Mouse (Mus musculus): ENCODE measurements around the gene Dnajc3. TPM values are rescaled to one million over a fixed set of nuclear protein-coding genes. Genes with fewer than 3 reads are reported as not detected.

Gene Dnajc3
- total and polyA plus RNA-seq, 3 experiments: 29.0 to 40.6 (median 31.6) TPM

DNA sequence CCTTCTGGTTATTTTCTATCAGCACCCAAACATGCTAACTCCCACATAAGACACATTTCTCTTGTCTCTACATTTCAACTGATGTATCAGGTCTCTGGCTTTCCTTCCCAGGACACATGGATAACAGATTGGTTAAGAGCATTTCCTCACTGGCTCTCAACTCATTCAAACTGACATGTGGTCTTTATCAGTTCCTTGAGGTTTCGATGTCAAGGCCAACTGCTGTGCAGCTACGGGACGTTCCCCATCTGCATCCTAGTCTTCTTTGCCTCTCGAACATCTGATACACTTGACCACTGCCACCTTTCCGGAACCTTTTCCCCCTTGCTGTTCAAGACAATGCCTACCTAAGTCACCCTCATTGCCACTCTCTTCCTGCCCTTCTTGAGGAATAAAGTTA is 24.1 kb upstream of the Dnajc3 start:
- in situ Hi-C loops (cut with MboI; ENCODE audit: low pct_ligation_motif_present, low pct_unique_long_range_greater_than_20kb, low sequenced_read_pairs): loop anchor here (10.0 kb wide), 1 partner anchor 89 kb away; no protein-coding TSS in a partner anchor
- TF ChIP-seq ETS1 (conservative IDR thresholded peaks at IDR 0.05; ENCODE audit: low read depth, low read length) (no peak), KAT2A (IDR thresholded peaks at IDR 0.05; ENCODE audit: insufficient replicate concordance, low read length) (no peak), USF1 (IDR thresholded peaks at IDR 0.05; ENCODE audit: low read depth, low read length) (no peak), GABPA (IDR thresholded peaks at IDR 0.05; ENCODE audit: insufficient replicate concordance, low read depth, low read length) (no peak), SMC3 (IDR thresholded peaks at IDR 0.05; ENCODE audit: low read depth, low read length) (no peak), E2F4 (IDR thresholded peaks at IDR 0.05; ENCODE audit: insufficient replicate concordance, low read depth, low read length) (no peak), HCFC1 (IDR thresholded peaks at IDR 0.05; ENCODE audit: low read depth, low read length) (no peak), PAX5 (IDR thresholded peaks at IDR 0.05; ENCODE audit: low read length) (no peak), JUN (IDR thresholded peaks at IDR 0.05; ENCODE audit: insufficient read depth, low read depth, low read length) (no peak), USF2 (conservative IDR thresholded peaks at IDR 0.05; ENCODE audit: low read depth, low read length) (no peak), CHD2 (IDR thresholded peaks at IDR 0.05; ENCODE audit: low read length) (no peak)
- no peaks in the 10 kb centered on the region for H3K79me2 ChIP-seq (replicated peaks; ENCODE audit: control insufficient read depth, extremely low read depth, insufficient read depth, poor library complexity, severe bottlenecking)

DNA sequence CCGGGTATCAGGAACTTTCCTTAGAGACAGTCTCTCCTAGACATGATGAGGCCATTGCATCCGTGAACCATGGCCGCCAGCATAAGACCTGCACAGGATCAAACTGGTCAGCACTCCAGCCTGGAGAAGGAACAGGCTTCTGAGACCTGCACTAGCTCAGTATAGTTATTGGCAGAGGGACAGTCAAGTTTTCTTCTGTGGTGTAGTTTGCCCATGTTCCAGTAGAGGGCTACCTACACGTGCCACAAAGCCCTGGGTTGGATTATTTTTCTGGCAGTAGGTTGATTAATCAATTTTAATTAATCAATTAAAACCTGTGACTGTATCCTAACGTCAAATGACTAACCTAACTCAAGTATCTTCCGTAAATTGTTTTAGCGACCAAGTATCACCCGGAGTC is 18.8 kb upstream of the Dnajc3 start:
- Histone ChIP-seq H3K27ac (ENCODE audit: insufficient read depth, low read depth) (no peak overlapping the region), H3K9me3 (replicated peaks; ENCODE audit: low read length) (no peaks in the 10 kb centered on the region), H3K4me1 (ENCODE audit: control insufficient read depth in 1 of 2, insufficient read depth in 2 of 2) (no peaks in the 10 kb centered on the region), H3K79me2 (replicated peaks; ENCODE audit: control insufficient read depth, extremely low read depth, insufficient read depth, poor library complexity, severe bottlenecking) (no peaks in the 10 kb centered on the region), H3K9ac (ENCODE audit: insufficient read depth, low read depth) (no peak overlapping the region), H3K27me3 (replicated peaks) (no peaks in the 10 kb centered on the region), H3K4me3 (replicated peaks in 1 of 3; ENCODE audit: low read depth in 2 of 3, low read length in 2 of 3, poor library complexity in 1 of 3) (no peak overlapping the region), H3K36me3 (replicated peaks in 1 of 2; ENCODE audit: control insufficient read depth in 1 of 2, insufficient read depth in 1 of 2, low read length in 1 of 2) (no peaks in the 10 kb centered on the region), H3K4me2 (ENCODE audit: insufficient read depth, low read depth, poor library complexity, severe bottlenecking) (no peak overlapping the region)
- TF ChIP-seq RAD21 (IDR thresholded peaks at IDR 0.05; ENCODE audit: low read depth, low read length) (peak; percentile 63), ZC3H11A (IDR thresholded peaks at IDR 0.05; ENCODE audit: low read depth, low read length) (no peak), MYC (IDR thresholded peaks at IDR 0.05; ENCODE audit: low read depth, low read length) (0 out of 2 replicates have a peak, but pooled peaks have one; percentile 48), CTCF (conservative IDR thresholded peaks at IDR 0.05 in 1 of 2, IDR thresholded peaks at IDR 0.05 in 1 of 2; ENCODE audit: low read depth in 2 of 2, low read length in 2 of 2) (peak; percentile 69), BHLHE40 (IDR thresholded peaks at IDR 0.05; ENCODE audit: low read depth, low read length) (peak; percentile 96), USF1 (IDR thresholded peaks at IDR 0.05; ENCODE audit: low read depth, low read length) (no peak), CHD1 (IDR thresholded peaks at IDR 0.05; ENCODE audit: low read depth, low read length) (no peak), SMC3 (IDR thresholded peaks at IDR 0.05; ENCODE audit: low read depth, low read length) (peak; percentile 58)
- dilution Hi-C loops (cut with MboI; ENCODE audit: extremely low pct_ligation_motif_present, extremely low pct_unique_long_range_greater_than_20kb, low sequenced_read_pairs) (no loop called here), in situ Hi-C loops (cut with MboI; ENCODE audit: low pct_ligation_motif_present, low pct_unique_long_range_greater_than_20kb, low sequenced_read_pairs) (loop anchor here (10.0 kb wide), 1 partner anchor 94 kb away; no protein-coding TSS in a partner anchor)
- DNase-seq (ENCODE audit: extremely low read depth): no peak

More for the DNA sequence above, 24.1 kb upstream of the Dnajc3 start:
- H3K4me3 ChIP-seq (replicated peaks in 1 of 3; ENCODE audit: low read depth in 2 of 3, low read length in 2 of 3, poor library complexity in 1 of 3): no peak overlapping the region
- no peaks in the 10 kb centered on the region for H3K9me3 ChIP-seq (replicated peaks; ENCODE audit: low read length)
- H3K36me3 ChIP-seq (replicated peaks in 1 of 2; ENCODE audit: control insufficient read depth in 1 of 2, insufficient read depth in 1 of 2, low read length in 1 of 2): no peaks in the 10 kb centered on the region
- no peak for DNase-seq (ENCODE audit: extremely low read depth)
- dilution Hi-C loops (cut with MboI; ENCODE audit: extremely low pct_ligation_motif_present, extremely low pct_unique_long_range_greater_than_20kb, low sequenced_read_pairs): no loop called here
- H3K9ac ChIP-seq (ENCODE audit: insufficient read depth, low read depth): no peak overlapping the region
- H3K4me2 ChIP-seq (ENCODE audit: insufficient read depth, low read depth, poor library complexity, severe bottlenecking): no peak overlapping the region
- peaks cover 5 to 20% of the 10 kb centered on the region in 2 experiments for H3K4me1 ChIP-seq (ENCODE audit: control insufficient read depth in 1 of 2, insufficient read depth in 2 of 2)
- H3K27me3 ChIP-seq (replicated peaks): no peaks in the 10 kb centered on the region
- no peak overlapping the region for H3K27ac ChIP-seq (ENCODE audit: insufficient read depth, low read depth)
